Mouse (Mus musculus): ENCODE data around the gene Rnf208. TPM values are rescaled to one million over a fixed set of nuclear protein-coding genes. Genes with fewer than 3 reads are reported as not detected.

Gene Rnf208
- polyA plus RNA-seq, 1 experiment from 2014 or later = 34.0 TPM

DNA sequence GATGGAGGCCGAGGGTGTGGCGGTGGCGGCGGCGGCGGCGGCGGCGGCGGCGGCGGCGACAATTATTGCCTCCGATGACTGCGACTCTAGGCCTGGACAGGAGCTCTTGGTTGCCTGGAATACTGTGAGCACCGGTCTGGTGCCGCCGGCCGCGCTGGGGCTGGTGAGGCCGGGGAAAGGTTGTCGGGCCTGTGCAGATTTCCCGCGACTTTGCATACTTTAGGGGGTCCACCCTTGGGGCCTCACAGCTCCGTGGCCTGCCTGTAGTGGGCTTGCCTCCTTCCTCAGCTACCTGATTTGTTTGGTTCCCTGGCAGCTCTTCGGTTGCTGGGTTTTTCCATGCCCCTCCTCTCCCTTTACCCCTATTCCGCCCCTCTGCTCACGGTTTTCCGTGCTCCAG lies 30.5 kb downstream of the Rnf208 start:
- ATAC-seq (ENCODE audit: insufficient read depth, low FRiP score, low TSS enrichment) = peak; percentile 51
- H3K36me3 ChIP-seq (ENCODE audit: control insufficient read depth, insufficient read depth, low read length) = peaks cover 5% of the 10 kb centered on the region
- peak overlapping the region; percentile 87 for H3K4me3 ChIP-seq (ENCODE audit: low read depth, low read length)
- H3K4me2 ChIP-seq (ENCODE audit: low read depth) = peak overlapping the region; percentile 92
- peak overlapping the region; percentile 70 for H3K9ac ChIP-seq (ENCODE audit: low read length)
- under 1% methylated on average over 29 of the region's 29 CpGs for WGBS
- H3K27ac ChIP-seq (ENCODE audit: low read depth, low read length) = peak overlapping the region; percentile 31; the same call in 1 of the 2 replicates
- no peak for DNase-seq (ENCODE audit: low spot score)
- no peaks in the 10 kb centered on the region for H3K9me3 ChIP-seq (ENCODE audit: control insufficient read depth, low read length)
- H3K4me1 ChIP-seq (ENCODE audit: control insufficient read depth, insufficient read depth, low read length) = peaks cover 17% of the 10 kb centered on the region
- no peaks in the 10 kb centered on the region for H3K27me3 ChIP-seq (ENCODE audit: control insufficient read depth, insufficient read depth, low read length)

DNA sequence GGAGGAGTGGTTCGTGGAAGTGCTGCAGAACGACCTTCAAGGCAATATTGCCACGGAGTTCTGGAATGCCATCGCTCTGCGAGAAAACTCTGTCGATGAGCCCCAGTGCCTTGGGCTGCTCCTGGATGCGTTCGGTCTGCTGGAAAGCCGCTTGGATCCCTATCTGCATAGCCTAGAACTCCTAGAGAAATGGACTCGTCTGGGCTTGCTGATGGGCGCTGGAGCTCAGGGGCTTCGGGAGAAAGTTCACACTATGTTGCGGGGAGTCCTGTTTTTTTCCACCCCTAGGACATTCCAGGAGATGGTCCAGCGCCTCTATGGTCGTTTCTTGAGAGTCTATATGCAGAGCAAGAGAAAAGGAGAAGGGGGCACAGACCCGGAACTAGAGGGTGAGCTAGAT lies 31.0 kb downstream of the Rnf208 start:
- no peaks in the 10 kb centered on the region for H3K9me3 ChIP-seq (ENCODE audit: control insufficient read depth, low read length)
- peak overlapping the region; percentile 70 for H3K9ac ChIP-seq (ENCODE audit: low read length)
- H3K4me1 ChIP-seq (ENCODE audit: control insufficient read depth, insufficient read depth, low read length) = peaks cover 17% of the 10 kb centered on the region
- no peak for DNase-seq (ENCODE audit: low spot score)
- H3K4me2 ChIP-seq (ENCODE audit: low read depth) = peak overlapping the region; percentile 92
- H3K4me3 ChIP-seq (ENCODE audit: low read depth, low read length) = peak overlapping the region; percentile 87
- H3K27ac ChIP-seq (ENCODE audit: low read depth, low read length) = no peak overlapping the region
- H3K36me3 ChIP-seq (ENCODE audit: control insufficient read depth, insufficient read depth, low read length) = peaks cover 8% of the 10 kb centered on the region
- 40% methylated on average over 16 of the region's 16 CpGs for WGBS
- H3K27me3 ChIP-seq (ENCODE audit: control insufficient read depth, insufficient read depth, low read length) = no peaks in the 10 kb centered on the region
- no peak for ATAC-seq (ENCODE audit: insufficient read depth, low FRiP score, low TSS enrichment)

DNA sequence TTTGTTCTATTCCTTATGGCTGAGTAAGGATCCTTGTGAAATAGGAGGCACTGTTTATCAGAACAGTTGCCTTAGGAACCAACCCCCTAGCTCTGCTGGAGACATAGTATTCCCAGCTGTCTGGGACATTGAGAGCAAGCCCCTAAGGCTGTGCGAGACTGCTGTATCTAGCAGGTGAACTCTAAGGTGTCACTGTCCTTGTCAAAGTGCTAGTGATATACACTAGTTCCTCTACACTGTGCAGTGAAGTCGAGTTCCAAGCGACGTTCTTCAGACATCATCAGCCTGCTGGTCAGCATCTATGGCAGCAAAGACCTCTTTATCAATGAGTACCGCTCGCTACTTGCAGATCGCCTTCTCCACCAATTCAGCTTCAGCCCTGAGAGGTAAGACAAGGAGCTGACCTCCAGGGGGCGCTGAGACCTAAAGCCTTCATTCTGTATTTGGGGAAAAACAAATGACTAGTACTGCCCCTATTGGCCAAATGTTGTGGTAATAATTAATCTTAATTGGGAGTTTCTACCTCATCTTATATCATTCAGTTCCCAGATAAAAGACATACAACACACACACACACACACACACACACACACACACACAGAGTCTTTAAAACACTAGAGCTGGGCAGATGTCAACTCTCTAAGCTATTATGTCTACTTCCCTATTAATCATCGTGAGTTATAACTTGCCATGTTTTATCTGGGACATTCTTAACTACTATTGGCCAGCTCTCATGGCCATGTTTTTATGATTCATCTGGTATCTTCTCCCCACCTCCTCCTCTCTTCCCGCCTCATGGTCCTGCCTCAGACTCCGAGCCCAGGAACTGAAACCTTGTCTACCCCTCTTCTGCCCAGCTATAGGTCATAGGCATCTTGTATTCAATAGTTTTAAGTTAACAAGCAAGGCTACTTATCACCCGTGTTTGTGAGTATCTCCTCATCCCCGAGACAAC lies 37.1 kb downstream of the Rnf208 start:
- no peak overlapping the region for H3K9ac ChIP-seq (ENCODE audit: low read length)
- H3K4me3 ChIP-seq (ENCODE audit: low read depth, low read length) = no peak overlapping the region
- H3K27me3 ChIP-seq (ENCODE audit: control insufficient read depth, insufficient read depth, low read length) = no peaks in the 10 kb centered on the region
- DNase-seq (ENCODE audit: low spot score) (peak; percentile 81), ATAC-seq (ENCODE audit: insufficient read depth, low FRiP score, low TSS enrichment) (no peak)
- no peaks in the 10 kb centered on the region for H3K4me1 ChIP-seq (ENCODE audit: control insufficient read depth, insufficient read depth, low read length)
- peaks cover 28% of the 10 kb centered on the region for H3K36me3 ChIP-seq (ENCODE audit: control insufficient read depth, insufficient read depth, low read length)
- H3K27ac ChIP-seq (ENCODE audit: low read depth, low read length) = no peak overlapping the region
- no peaks in the 10 kb centered on the region for H3K9me3 ChIP-seq (ENCODE audit: control insufficient read depth, low read length)
- no peak overlapping the region for H3K4me2 ChIP-seq (ENCODE audit: low read depth)
- WGBS = 67% methylated on average over 13 of the region's 13 CpGs

DNA sequence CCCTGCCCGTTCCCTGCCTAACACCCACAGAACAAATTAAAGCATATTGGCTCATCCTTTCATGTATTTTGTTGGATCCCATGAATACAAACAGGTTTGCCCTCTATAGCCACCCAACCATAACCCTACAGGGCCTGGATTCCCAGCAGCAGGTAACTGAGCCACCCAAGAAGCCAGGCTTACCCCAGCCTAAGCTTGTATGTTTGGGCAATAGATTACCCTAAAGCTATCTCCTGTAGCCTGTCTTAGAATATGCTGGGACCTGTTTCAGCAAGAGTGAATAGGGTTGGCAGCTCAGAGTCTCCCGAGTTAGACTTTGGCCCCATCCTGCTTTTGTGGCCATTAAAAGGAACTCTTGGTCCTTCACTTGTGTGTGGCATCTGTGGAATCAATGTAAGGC lies 43.5 kb downstream of the Rnf208 start:
- 94% methylated on average over 2 of the region's 2 CpGs for WGBS
- Histone ChIP-seq H3K27ac (ENCODE audit: low read depth, low read length) (no peak overlapping the region), H3K9ac (ENCODE audit: low read length) (no peak overlapping the region), H3K36me3 (ENCODE audit: control insufficient read depth, insufficient read depth, low read length) (peaks cover 23% of the 10 kb centered on the region), H3K4me2 (ENCODE audit: low read depth) (no peak overlapping the region), H3K4me3 (ENCODE audit: low read depth, low read length) (no peak overlapping the region), H3K27me3 (ENCODE audit: control insufficient read depth, insufficient read depth, low read length) (peaks cover 30% of the 10 kb centered on the region), H3K4me1 (ENCODE audit: control insufficient read depth, insufficient read depth, low read length) (no peaks in the 10 kb centered on the region), H3K9me3 (ENCODE audit: control insufficient read depth, low read length) (no peaks in the 10 kb centered on the region)
- ATAC-seq (ENCODE audit: insufficient read depth, low FRiP score, low TSS enrichment) = no peak
- DNase-seq (ENCODE audit: low spot score) = no peak

DNA sequence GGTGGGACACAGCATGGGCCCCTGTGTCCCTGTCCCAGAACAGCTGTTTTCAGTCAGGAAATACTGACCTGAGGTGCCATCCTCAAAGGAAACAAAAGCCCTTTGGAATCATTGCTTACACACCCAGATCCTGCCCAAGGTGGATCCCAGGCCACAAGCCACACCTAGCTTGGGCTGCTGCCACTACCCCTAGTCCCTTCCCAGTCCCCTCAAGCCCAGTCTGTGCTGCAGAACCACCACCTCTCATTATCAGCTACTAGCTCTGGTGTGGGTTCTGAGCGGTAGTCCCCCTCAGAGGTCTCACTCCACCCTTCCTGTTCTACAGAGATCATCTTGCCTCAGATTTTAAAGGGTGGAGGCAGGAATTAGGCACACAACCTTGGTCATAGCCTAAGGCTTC lies 44.3 kb downstream of the Rnf208 start:
- no peak overlapping the region for H3K27ac ChIP-seq (ENCODE audit: low read depth, low read length)
- no peak overlapping the region for H3K9ac ChIP-seq (ENCODE audit: low read length)
- peaks cover 17% of the 10 kb centered on the region for H3K36me3 ChIP-seq (ENCODE audit: control insufficient read depth, insufficient read depth, low read length)
- no peak overlapping the region for H3K4me3 ChIP-seq (ENCODE audit: low read depth, low read length)
- peaks cover 37% of the 10 kb centered on the region for H3K27me3 ChIP-seq (ENCODE audit: control insufficient read depth, insufficient read depth, low read length)
- H3K9me3 ChIP-seq (ENCODE audit: control insufficient read depth, low read length) = no peaks in the 10 kb centered on the region
- ATAC-seq (ENCODE audit: insufficient read depth, low FRiP score, low TSS enrichment) = no peak
- H3K4me1 ChIP-seq (ENCODE audit: control insufficient read depth, insufficient read depth, low read length) = no peaks in the 10 kb centered on the region
- DNase-seq (ENCODE audit: low spot score) = no peak
- no peak overlapping the region for H3K4me2 ChIP-seq (ENCODE audit: low read depth)
- WGBS = 93% methylated on average over 1 of the region's 1 CpGs

DNA sequence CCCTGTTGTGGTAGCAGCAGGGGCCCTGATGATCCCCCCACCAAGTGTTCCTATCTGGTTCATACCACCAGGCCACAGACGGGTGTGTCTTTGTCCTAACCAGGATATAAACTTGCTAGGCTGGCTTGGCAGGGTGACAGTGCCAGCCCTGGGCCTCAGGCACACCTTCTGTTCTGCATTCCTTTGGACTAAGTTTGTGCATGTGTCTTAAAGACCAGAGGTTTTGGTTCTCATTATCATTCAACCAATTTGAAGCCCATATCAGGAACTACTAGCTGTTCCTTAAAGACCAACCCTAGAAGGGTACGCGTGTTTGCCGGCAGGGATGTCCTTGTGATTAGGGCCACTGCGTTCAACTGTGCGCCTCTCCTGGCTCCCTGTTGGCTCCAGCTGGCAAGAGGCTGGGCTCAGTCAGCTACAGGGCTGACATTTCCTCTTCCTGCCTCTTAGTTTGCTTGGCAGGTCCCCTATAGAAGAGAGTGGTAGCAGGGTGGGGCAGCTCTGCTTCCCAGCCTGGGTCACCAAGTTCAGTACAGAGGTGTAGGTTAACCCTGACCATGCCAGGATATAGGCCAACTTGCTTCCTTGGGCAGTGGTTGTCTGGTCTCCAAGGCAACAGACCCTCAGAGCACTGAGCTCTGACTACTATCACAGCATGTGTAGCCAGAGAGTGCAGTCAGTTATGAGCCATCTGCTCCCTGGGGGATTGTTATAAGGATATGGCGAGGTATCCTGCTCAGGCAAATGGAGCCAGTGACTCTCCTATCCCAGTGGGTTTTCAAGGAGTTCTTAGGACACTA lies 45.0 kb downstream of the Rnf208 start:
- 59% methylated on average over 7 of the region's 7 CpGs for WGBS

DNA sequence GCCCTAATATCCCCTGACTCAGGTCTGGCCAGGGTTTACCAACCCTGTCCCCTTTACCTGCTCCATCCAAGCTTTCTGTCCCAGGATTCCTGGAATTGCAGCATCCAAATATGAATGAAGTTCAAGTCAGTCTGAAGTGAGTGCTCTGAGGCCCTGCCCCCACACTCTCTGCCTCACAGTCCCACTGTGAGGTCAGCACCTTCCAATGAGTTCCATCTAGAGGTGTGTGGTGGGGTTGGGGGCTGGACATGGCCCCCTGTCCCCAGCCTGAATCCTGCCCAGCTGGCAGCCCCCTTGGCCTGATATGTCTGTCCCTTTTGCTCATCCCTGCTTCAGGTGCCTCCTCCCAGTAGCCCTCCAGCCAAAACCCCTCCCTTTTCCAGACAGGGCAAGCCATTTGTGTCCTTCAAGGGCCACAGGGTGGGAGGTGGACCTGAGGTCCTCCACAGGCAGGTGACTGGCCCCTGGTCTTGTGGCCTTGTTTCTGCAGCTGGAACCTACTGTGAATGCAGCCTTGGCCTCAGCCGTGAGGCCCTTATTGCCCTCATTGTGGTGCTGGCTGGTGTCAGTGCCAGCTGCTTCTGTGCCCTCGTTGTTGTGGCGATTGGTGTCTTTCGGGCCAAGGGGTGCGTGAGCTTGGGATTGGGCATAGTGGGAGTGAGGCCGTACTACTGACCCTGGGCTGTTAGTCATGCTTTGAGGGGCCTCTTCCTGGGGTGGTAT lies 46.0 kb downstream of the Rnf208 start, which contains the start of gene Tmem210:
Gene Tmem210, plus strand, starts transcription at position 219 of the 723 bp plus-strand sequence.
- WGBS = 85% methylated on average over 6 of the region's 6 CpGs
- DNase-seq (ENCODE audit: low spot score) (no peak), ATAC-seq (ENCODE audit: insufficient read depth, low FRiP score, low TSS enrichment) (no peak)
- Histone ChIP-seq H3K4me2 (ENCODE audit: low read depth) (no peak within 1 kb of the TSS), H3K27me3 (ENCODE audit: control insufficient read depth, insufficient read depth, low read length) (peaks cover 53% of the 10 kb centered on the region), H3K27ac (ENCODE audit: low read depth, low read length) (no peak within 1 kb of the TSS), H3K4me3 (ENCODE audit: low read depth, low read length) (no peak within 1 kb of the TSS), H3K4me1 (ENCODE audit: control insufficient read depth, insufficient read depth, low read length) (no peaks in the 10 kb centered on the region), H3K9ac (ENCODE audit: low read length) (no peak within 1 kb of the TSS), H3K36me3 (ENCODE audit: control insufficient read depth, insufficient read depth, low read length) (peaks cover 14% of the 10 kb centered on the region), H3K9me3 (ENCODE audit: control insufficient read depth, low read length) (no peaks in the 10 kb centered on the region)

More for the DNA sequence above, 45.0 kb downstream of the Rnf208 start:
- H3K27ac ChIP-seq (ENCODE audit: low read depth, low read length) = no peak overlapping the region
- no peaks in the 10 kb centered on the region for H3K9me3 ChIP-seq (ENCODE audit: control insufficient read depth, low read length)
- DNase-seq (ENCODE audit: low spot score) = no peak
- peaks cover 45% of the 10 kb centered on the region for H3K27me3 ChIP-seq (ENCODE audit: control insufficient read depth, insufficient read depth, low read length)
- H3K4me2 ChIP-seq (ENCODE audit: low read depth) = no peak overlapping the region
- no peak for ATAC-seq (ENCODE audit: insufficient read depth, low FRiP score, low TSS enrichment)
- H3K4me1 ChIP-seq (ENCODE audit: control insufficient read depth, insufficient read depth, low read length) = no peaks in the 10 kb centered on the region
- H3K4me3 ChIP-seq (ENCODE audit: low read depth, low read length) = no peak overlapping the region
- no peak overlapping the region for H3K9ac ChIP-seq (ENCODE audit: low read length)
- H3K36me3 ChIP-seq (ENCODE audit: control insufficient read depth, insufficient read depth, low read length) = peaks cover 17% of the 10 kb centered on the region

DNA sequence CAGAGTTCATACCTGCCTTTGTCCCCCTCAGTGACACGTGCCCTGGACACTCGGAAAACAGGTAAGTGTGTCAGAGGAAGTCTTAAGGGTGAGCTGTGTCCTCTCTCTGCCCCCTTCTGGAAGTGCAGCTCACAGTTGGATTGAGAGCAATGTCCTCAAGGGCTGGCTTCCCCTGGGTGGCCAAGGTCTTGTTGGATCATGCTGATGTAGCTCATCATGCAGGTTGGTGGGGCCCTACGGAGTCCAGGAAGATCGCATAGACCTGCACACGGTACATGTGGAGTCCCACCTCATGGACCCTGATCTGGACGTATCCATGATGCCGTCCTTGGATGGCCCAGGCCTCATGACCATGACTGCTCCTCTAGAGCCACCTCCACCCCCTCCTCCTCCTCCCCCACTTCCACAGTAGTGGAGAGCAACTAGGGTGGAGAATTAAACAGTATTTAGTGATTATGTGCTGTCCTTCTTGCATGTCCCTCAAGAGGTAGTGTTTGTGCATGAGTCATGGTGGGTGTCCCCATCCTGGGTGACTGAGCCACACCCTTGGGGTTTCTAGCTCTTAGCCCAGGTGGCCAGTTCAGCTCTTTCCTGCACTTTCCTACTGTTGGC lies 46.8 kb downstream of the Rnf208 start:
- Histone ChIP-seq H3K4me1 (ENCODE audit: control insufficient read depth, insufficient read depth, low read length) (no peaks in the 10 kb centered on the region), H3K36me3 (ENCODE audit: control insufficient read depth, insufficient read depth, low read length) (peaks cover 14% of the 10 kb centered on the region), H3K9me3 (ENCODE audit: control insufficient read depth, low read length) (no peaks in the 10 kb centered on the region), H3K27ac (ENCODE audit: low read depth, low read length) (no peak overlapping the region), H3K4me3 (ENCODE audit: low read depth, low read length) (no peak overlapping the region), H3K27me3 (ENCODE audit: control insufficient read depth, insufficient read depth, low read length) (peaks cover 56% of the 10 kb centered on the region), H3K4me2 (ENCODE audit: low read depth) (no peak overlapping the region), H3K9ac (ENCODE audit: low read length) (no peak overlapping the region)
- ATAC-seq (ENCODE audit: insufficient read depth, low FRiP score, low TSS enrichment) (no peak), DNase-seq (ENCODE audit: low spot score) (no peak)
- 85% methylated on average over 7 of the region's 7 CpGs for WGBS
